Mouse (Mus musculus) neural tube, embryonic 11.5 days (tissue): ENCODE data around the gene C1qtnf2. TPM values are rescaled to one million over a fixed set of nuclear protein-coding genes. Genes with fewer than 3 reads are reported as not detected.

Source experiments
- ATAC-seq: fragments of 200-750 bp; cut with Nextera tagmentation; 2 replicates; pipeline ENCODE4 v1.8.0; 2017; ENCODE audit warnings: moderate number of reproducible peaks, mild to moderate bottlenecking, moderate TSS enrichment, moderate library complexity; ENCODE audit not compliant: insufficient read depth, low FRiP score, low TSS enrichment
- DNase-seq: peaks from one replicate; pipeline ENCODE4 v3.0.0-alpha.2; 2015; ENCODE audit warnings: low spot score
- H3K27ac ChIP-seq: fragments of 300-500 bp; sonication (generic); 2 replicates; pipeline ENCODE4 v1.5.1; 2014; ENCODE audit warnings: low read depth, mild to moderate bottlenecking, low read length
- H3K27me3 ChIP-seq: fragments of 300-500 bp; sonication (generic); 2 replicates; pipeline ENCODE4 v1.6.1; 2014; ENCODE audit warnings: mild to moderate bottlenecking, low read length, mixed read lengths; ENCODE audit not compliant: control insufficient read depth, insufficient read depth
- H3K36me3 ChIP-seq: fragments of 300-500 bp; sonication (generic); 2 replicates; pipeline ENCODE4 v1.6.1; 2014; ENCODE audit warnings: mild to moderate bottlenecking, low read length, moderate library complexity, mixed read lengths; ENCODE audit not compliant: control insufficient read depth, insufficient read depth
- H3K4me1 ChIP-seq: fragments of 300-500 bp; sonication (generic); 2 replicates; pipeline ENCODE4 v1.6.1; 2014; ENCODE audit warnings: low read length, mixed read lengths; ENCODE audit not compliant: control insufficient read depth, insufficient read depth
- H3K4me2 ChIP-seq: fragments of 300-500 bp; sonication (generic); 2 replicates; pipeline ENCODE4 v1.6.1; 2014; ENCODE audit warnings: low read depth, mild to moderate bottlenecking, moderate library complexity
- H3K4me3 ChIP-seq: fragments of 300-500 bp; sonication (generic); 2 replicates; pipeline ENCODE4 v1.5.1; 2014; ENCODE audit warnings: low read depth, low read length
- H3K9ac ChIP-seq: fragments of 300-500 bp; sonication (generic); 2 replicates; pipeline ENCODE4 v1.6.1; 2014; ENCODE audit warnings: mild to moderate bottlenecking, low read length
- H3K9me3 ChIP-seq: fragments of 300-500 bp; sonication (generic); 2 replicates; pipeline ENCODE4 v1.6.1; 2016; ENCODE audit warnings: low read length; ENCODE audit not compliant: control insufficient read depth
- WGBS: fragments of 180-500 bp; shearing (Covaris S2); extraction: QIAGEN DNeasy Blood & Tissue Kit; methylation state at CpG from one replicate; pipeline ENCODE4 v1.1.7; 2014; 5-methylcytosine and 5-hydroxymethylcytosine counted together
- polyA plus RNA-seq: library from polyadenylated mRNA; unstranded; fragments of >200 nt; fragmentation: Nextera tagmentation; extraction: Ambion mirVana; gene quantifications from 2 replicates; pipeline ENCODE4 v1.2.1, GENCODE M21; 2014

The C1qtnf2 gene
- polyA plus RNA-seq, 1 experiment from 2014 or later = 1.5 TPM

DNA sequence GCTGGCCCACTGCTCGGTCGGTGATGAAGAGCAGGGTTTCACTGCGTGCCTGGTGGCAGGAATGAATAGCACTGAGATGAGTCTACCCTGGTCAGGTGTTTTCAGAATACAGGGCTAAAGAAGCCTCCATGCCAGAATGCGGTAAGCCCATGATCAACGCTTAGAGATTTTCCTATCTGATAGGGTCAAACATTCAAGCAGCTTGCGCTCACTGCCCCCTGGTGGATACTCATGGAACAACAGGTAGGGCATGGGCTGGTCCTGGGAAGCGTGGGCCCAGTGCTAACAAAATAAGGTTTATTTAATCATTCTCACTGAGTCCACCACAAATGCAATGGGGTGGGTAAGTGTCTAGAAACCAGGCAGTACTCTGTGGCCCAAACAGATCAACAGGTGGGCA lies 18.6 kb downstream of the C1qtnf2 start:
- WGBS = 35% methylated on average over 7 of the region's 7 CpGs

DNA sequence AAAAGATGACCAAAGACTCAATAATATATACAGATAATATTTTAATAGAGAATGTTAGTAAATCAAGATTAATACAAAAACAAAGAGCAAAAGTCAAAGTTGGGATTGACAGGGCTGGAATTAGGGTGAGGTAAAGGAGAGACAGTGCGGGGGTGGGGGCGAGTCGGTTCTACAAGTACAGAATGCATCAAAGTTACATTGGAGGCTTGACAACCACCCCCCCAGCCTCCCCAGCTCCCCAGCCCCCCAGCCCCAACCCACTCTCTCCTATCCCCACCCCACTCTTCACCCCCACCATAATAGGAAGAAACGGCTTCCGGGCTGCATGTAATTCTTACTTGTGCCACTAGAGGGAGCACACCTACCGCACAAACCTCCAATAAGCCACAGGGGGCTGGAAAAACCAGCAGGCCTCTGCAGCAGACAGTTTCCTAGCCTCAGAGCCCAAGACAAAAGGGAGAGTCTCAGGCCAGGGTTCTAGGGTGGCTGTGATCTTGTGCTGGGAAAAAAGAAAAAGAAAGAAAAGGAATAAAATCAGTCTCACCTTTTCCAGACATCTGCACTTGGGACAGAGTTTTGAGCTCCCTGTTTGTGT lies 19.8 kb downstream of the C1qtnf2 start:
- ATAC-seq (peak; percentile 81), DNase-seq (peak; percentile 85)
- H3K9ac ChIP-seq = peak overlapping the region; percentile 29; the same call in 1 of the 2 replicates
- H3K4me2 ChIP-seq = no peak overlapping the region
- no peaks in the 10 kb centered on the region for H3K36me3 ChIP-seq
- WGBS = 22% methylated on average over 6 of the region's 6 CpGs
- H3K27ac ChIP-seq = no peak overlapping the region
- no peaks in the 10 kb centered on the region for H3K4me1 ChIP-seq
- no peaks in the 10 kb centered on the region for H3K9me3 ChIP-seq
- no peak overlapping the region for H3K4me3 ChIP-seq
- H3K27me3 ChIP-seq = no peaks in the 10 kb centered on the region

More for the DNA sequence above, 18.6 kb downstream of the C1qtnf2 start:
- Histone ChIP-seq H3K27me3 (no peaks in the 10 kb centered on the region), H3K9me3 (no peaks in the 10 kb centered on the region), H3K4me1 (no peaks in the 10 kb centered on the region), H3K27ac (no peak overlapping the region), H3K9ac (no peak overlapping the region), H3K4me3 (no peak overlapping the region), H3K36me3 (no peaks in the 10 kb centered on the region), H3K4me2 (no peak overlapping the region)
- peak; percentile 73 for DNase-seq
- ATAC-seq = 0 out of 2 replicates have a peak, but pooled peaks have one; percentile 22

DNA sequence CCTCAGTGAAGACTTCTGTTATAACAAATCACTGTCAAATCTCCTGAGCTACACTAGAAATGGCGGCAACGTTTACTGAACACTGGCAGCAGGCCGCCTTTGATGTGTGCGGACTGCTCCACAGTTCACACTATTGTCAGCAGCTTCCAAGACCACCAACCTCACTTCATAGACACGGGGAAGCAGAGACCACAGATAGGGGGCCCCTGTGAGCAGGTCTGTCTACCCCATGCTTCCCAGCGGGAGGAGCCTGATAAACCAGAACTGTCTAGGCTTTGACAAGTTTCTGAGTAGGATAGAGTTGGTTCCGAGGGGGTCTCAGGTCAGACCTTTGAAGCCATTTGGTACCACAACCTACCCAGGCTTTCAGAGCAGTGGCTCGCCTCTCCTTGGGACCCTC lies 21.0 kb downstream of the C1qtnf2 start:
- WGBS = 49% methylated on average over 8 of the region's 8 CpGs
- Histone ChIP-seq H3K27ac (no peak overlapping the region), H3K4me1 (no peaks in the 10 kb centered on the region), H3K4me3 (no peak overlapping the region), H3K36me3 (no peaks in the 10 kb centered on the region), H3K9me3 (no peaks in the 10 kb centered on the region), H3K9ac (no peak overlapping the region), H3K4me2 (no peak overlapping the region), H3K27me3 (no peaks in the 10 kb centered on the region)
- DNase-seq (peak; percentile 30), ATAC-seq (peak; percentile 45; the same call in 1 of the 2 replicates)

DNA sequence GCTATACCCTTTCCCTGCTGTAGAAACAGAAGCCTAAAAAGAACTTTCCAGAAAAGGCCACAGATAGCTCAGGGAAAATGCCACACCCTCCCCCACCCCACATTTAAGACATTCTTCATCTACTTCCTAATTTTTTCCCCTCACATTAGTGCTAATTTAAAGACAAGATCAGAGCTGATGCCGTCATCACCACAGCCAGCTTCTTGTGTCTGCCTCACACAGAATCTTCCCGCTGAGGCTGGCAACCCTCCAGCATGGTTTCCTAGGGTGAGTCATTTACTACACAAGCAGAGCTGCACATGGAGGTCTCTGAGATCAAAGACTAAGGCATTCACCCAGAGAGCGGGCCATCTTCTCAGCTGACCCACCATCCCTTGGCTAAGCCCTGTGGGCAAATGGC lies 21.5 kb downstream of the C1qtnf2 start:
- ATAC-seq (no peak), DNase-seq (no peak)
- H3K9ac ChIP-seq = no peak overlapping the region
- no peaks in the 10 kb centered on the region for H3K9me3 ChIP-seq
- H3K4me1 ChIP-seq = no peaks in the 10 kb centered on the region
- H3K27ac ChIP-seq = no peak overlapping the region
- H3K4me2 ChIP-seq = no peak overlapping the region
- H3K27me3 ChIP-seq = no peaks in the 10 kb centered on the region
- H3K36me3 ChIP-seq = no peaks in the 10 kb centered on the region
- WGBS = 68% methylated on average over 3 of the region's 3 CpGs
- H3K4me3 ChIP-seq = no peak overlapping the region

DNA sequence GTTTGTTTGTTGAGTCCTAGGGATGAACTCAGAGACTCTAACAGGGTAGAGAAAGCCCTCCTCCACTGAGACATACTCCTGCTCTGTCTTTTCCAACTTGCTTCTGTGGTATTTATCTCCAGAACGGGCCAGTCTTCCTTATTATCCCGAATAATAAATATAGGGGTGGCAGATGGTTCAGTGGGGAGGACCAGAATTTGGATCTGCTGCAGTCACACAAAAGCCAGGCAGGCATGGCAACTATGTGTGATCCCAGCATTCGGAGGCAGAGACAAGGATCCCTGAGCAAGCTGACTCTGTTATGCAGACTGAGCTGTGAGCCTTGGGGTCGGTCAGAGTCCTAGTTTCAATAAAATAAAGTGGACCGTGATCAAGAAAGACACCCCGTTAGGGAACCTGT lies 27.2 kb downstream of the C1qtnf2 start:
- no peak overlapping the region for H3K4me2 ChIP-seq
- no peak overlapping the region for H3K9ac ChIP-seq
- no peaks in the 10 kb centered on the region for H3K4me1 ChIP-seq
- no peak overlapping the region for H3K27ac ChIP-seq
- 77% methylated on average over 6 of the region's 6 CpGs for WGBS
- no peak overlapping the region for H3K4me3 ChIP-seq
- H3K9me3 ChIP-seq = no peaks in the 10 kb centered on the region
- DNase-seq = no peak
- no peaks in the 10 kb centered on the region for H3K36me3 ChIP-seq
- ATAC-seq = no peak
- no peaks in the 10 kb centered on the region for H3K27me3 ChIP-seq

DNA sequence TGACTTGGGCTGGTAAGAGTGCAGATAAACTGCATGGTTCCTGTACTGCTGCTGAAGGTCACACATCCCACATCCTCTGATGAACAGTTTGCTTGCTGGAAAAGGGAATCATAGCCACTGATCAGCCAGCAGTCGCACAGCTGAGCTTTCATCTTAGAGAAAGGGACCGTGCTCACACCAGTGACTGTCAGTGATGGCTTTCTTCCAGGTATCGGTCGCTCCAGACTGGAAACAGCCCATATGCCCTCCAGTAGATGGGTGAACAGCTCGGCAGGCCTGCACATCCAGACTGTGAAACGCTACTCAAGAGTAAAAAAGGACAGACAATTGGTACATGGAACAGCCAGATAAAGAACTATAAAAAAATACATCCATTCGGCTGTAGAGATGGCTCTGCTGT lies 31.1 kb downstream of the C1qtnf2 start:
- Histone ChIP-seq H3K9me3 (no peaks in the 10 kb centered on the region), H3K4me2 (no peak overlapping the region), H3K36me3 (no peaks in the 10 kb centered on the region), H3K9ac (no peak overlapping the region), H3K4me3 (no peak overlapping the region), H3K27me3 (no peaks in the 10 kb centered on the region), H3K27ac (no peak overlapping the region), H3K4me1 (no peaks in the 10 kb centered on the region)
- 89% methylated on average over 7 of the region's 7 CpGs for WGBS
- no peak for DNase-seq
- ATAC-seq = no peak

DNA sequence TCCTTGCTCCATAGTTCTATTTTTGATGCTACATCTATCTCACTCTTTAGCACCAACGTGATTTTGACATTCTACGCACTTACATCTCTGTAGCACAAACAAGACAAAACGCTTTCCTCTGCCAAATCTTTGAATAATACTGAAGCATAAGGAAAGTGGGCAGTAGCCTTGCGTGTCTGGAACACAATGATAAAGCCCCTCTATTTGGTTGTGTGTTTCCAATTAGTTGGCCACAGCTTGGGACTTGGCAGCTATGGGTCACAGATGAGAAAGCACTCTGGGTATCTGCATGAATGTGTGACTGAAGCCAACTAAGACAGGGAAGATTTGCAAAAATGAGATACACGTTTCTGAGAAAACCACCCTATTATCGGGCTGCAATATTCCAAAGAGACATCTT lies 33.9 kb downstream of the C1qtnf2 start:
- Histone ChIP-seq H3K4me3 (no peak overlapping the region), H3K4me1 (no peaks in the 10 kb centered on the region), H3K36me3 (no peaks in the 10 kb centered on the region), H3K27ac (no peak overlapping the region), H3K27me3 (no peaks in the 10 kb centered on the region), H3K9me3 (no peaks in the 10 kb centered on the region), H3K4me2 (no peak overlapping the region), H3K9ac (no peak overlapping the region)
- ATAC-seq (no peak), DNase-seq (no peak)
- WGBS = 85% methylated on average over 6 of the region's 6 CpGs

DNA sequence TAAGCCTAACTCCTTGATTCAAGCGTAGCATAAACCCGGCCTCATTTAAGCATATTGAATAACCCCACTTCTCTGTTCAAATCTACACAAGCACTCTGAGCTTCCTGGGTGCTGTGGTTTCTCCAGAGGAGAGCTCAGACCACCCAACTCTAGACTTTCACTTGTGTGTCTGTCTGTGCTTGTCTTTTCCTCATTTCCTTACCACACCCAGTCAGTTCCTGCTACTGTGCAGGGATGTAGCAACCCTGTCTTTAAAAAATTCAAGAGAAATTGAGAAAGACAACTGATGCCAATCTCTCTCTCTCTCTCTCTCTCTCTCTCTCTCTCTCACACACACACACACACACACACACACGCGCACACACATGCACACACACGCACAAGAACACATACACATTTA lies 35.8 kb downstream of the C1qtnf2 start:
- ATAC-seq (no peak), DNase-seq (no peak)
- Histone ChIP-seq H3K27ac (no peak overlapping the region), H3K9me3 (no peaks in the 10 kb centered on the region), H3K36me3 (no peaks in the 10 kb centered on the region), H3K4me1 (no peaks in the 10 kb centered on the region), H3K9ac (no peak overlapping the region), H3K27me3 (no peaks in the 10 kb centered on the region), H3K4me2 (no peak overlapping the region), H3K4me3 (no peak overlapping the region)
- 89% methylated on average over 5 of the region's 5 CpGs for WGBS

DNA sequence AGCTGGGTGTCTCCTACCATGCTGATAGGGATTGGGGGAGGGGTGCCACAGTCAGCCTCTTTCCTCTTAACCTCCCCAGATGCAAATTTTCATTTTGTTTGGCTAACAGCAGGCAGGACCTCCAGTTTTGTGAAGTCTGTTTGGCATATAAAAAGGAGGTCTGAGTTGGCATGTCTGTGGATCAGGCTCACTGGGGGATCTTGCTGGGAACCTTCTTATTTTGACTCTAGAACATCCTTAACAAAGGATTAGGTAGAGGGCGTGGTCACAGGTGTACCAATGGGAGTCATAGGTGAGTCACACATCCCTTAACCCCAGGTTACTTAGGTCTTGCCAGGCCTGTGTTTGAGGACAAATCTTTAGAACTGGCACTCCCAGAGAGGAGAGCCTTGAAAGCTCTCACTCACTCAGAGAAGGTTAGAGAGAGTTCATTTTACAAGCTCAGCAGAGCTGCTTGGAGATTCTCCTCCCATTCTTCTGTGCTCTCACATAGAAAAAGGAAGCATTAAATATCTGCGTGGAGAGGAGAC lies 38.6 kb downstream of the C1qtnf2 start:
- 70% methylated on average over 2 of the region's 2 CpGs for WGBS
- Histone ChIP-seq H3K9me3 (no peaks in the 10 kb centered on the region), H3K36me3 (no peaks in the 10 kb centered on the region), H3K27me3 (no peaks in the 10 kb centered on the region), H3K4me2 (no peak overlapping the region), H3K9ac (no peak overlapping the region), H3K4me1 (no peaks in the 10 kb centered on the region), H3K27ac (no peak overlapping the region), H3K4me3 (no peak overlapping the region)
- DNase-seq (no peak), ATAC-seq (no peak)
